Mouse (Mus musculus): Measurements from ENCODE around the gene Dmrtc2.

DNA sequence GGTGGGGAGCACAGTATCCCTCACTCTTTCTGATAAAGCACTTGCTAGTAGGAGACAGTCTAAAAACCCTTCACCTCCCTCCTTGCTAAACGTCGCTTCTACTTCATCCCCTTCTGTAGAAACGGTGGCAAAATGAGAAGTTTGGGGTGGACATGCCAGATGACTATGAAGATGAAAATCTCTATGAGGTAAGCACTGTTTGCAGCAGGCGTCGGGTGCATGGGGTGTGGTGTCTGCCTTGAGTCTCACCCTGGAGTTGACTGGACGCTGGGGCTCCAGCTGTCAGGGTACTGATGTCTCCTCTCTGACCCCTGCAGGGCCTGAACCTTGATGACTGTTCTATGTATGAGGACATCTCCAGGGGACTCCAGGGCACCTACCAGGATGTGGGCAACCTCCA, 31.3 kb downstream of the Dmrtc2 start:
- TF ChIP-seq POLR2A (IDR thresholded peaks at IDR 0.05; ENCODE audit: low read depth, low read length), result no peak
- TF ChIP-seq CTCF (IDR thresholded peaks at IDR 0.05; ENCODE audit: borderline replicate concordance, insufficient read depth, low read length), result no peak

All from embryonic fibroblast, embryonic 13.5 days (primary cell).